Mouse (Mus musculus): ENCODE data around the gene Shq1.

DNA sequence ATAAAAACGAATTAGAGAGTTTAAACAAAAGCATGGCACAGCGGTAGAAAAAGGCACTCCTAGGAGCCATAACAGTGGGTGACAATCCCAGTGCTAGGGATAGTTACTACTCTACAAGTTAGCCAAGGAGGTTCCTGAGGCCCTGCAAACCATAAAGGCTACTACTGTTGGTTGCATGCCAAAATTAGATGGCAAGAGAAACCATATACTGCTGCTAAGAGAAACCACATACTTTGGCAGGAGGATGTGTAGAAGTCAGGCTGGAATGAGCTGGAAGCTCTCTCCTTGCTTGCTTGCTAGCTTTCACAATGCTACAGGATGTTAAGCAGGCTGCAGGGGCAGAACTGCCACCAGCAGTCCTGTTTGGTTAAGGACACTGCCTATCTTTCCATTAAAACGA is 50.5 kb downstream of the Shq1 start:
- TF ChIP-seq CTCF (IDR thresholded peaks at IDR 0.05; ENCODE audit: low read depth, low read length) (no peak), POLR2AphosphoS5 (IDR thresholded peaks at IDR 0.05; ENCODE audit: insufficient replicate concordance, low read depth, low read length) (no peak)

Data from G1E (cell line).